15 mouse cellular contexts compared by ENCODE assay signal in the genomic region with DNA sequence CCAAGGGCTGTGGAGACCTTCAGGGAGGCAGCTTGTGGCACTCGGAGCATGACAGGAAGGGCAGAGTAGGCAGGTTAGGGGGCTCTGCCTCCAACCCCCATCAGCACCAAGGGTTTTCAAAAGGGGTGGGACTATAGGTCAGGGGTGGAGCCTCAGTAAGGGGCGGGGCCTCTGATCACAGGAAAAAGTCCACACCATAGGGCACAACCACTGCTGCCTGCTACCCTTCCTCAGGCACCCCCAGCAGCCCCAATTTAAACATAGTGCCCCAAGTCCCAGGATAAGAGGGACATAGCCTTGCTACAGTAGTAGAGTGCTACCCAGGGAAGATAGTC. TPM values are rescaled to one million over a fixed set of nuclear protein-coding genes. Genes with fewer than 3 reads are reported as not detected.
DNase-seq lines count a peak whose midpoint lies in the region; ATAC-seq lines count a peak whose summit lies in the region.
"Had no signal": no experiment of that assay in that cellular context is flagged by ENCODE, and none has a peak within 500 bp of the region (broad histone marks: within the 10 kb centered on the region; RNA-seq: fewer than 3 reads in every experiment).

No protein-coding gene starts in this region.

- peaks cover 37% of the 10 kb centered on the region for H3K4me1 ChIP-seq in kidney, embryonic 15.5 days
- peaks cover 75% of the 10 kb centered on the region for H3K4me1 ChIP-seq in liver, embryonic 13.5 days (replicated peaks)

- ATAC-seq in kidney, embryonic 15.5 days (replicated peaks; ENCODE audit: low FRiP score), result no peak
- 0 out of 2 replicates have a peak, but pooled peaks have one; percentile 19 for ATAC-seq in liver, embryonic 13.5 days (ENCODE audit: low read depth)
- ATAC-seq: CD4-positive, CD25-positive, alpha-beta regulatory T cell, adult 4 months; forebrain, embryonic 13.5 days had no signal

- WGBS in kidney, embryonic 15.5 days, result 50% methylated on average over 2 of the region's 2 CpGs
- 18% methylated on average over 2 of the region's 2 CpGs for WGBS in liver, embryonic 13.5 days (ENCODE audit: insufficient replicate concordance)

- H3K4me2 ChIP-seq in kidney, embryonic 15.5 days, result no peak overlapping the region
- H3K4me2 ChIP-seq in liver, embryonic 13.5 days, result no peak overlapping the region
- H3K4me2 ChIP-seq: forebrain, embryonic 13.5 days; heart, embryonic 15.5 days had no signal

- no peaks in the 10 kb centered on the region for H3K27me3 ChIP-seq in kidney, embryonic 15.5 days
- H3K27me3 ChIP-seq in liver, embryonic 13.5 days, result no peaks in the 10 kb centered on the region
- H3K27me3 ChIP-seq: forebrain, embryonic 13.5 days; heart, embryonic 15.5 days had no signal

- H3K27ac ChIP-seq in kidney, embryonic 15.5 days, result 0 out of 2 replicates have a peak overlapping the region, but pooled peaks have one; percentile 3
- H3K27ac ChIP-seq in liver, embryonic 13.5 days, result 0 out of 2 replicates have a peak overlapping the region, but pooled peaks have one; percentile 39
- H3K27ac ChIP-seq: forebrain, embryonic 13.5 days; heart, embryonic 15.5 days had no signal

- DNase-seq in kidney, adult 8-10 months, result no peak
- DNase-seq in A20 (ENCODE audit: low read depth, low spot score) (peak; percentile 42), ZHBTc4 (ENCODE audit: low read depth, low spot score) (peak; percentile 66)
- no peak for DNase-seq in liver, embryonic 13.5 days
- DNase-seq in cerebellum, adult 8-10 months, result no peak
- DNase-seq in lung, postnatal 36 days, result no peak
- DNase-seq: cerebellum, adult 11-12 months; gastrocnemius, postnatal 10 days; layer of hippocampus, adult 9-11 months had no signal

- H3K36me3 ChIP-seq in kidney, embryonic 15.5 days, result peaks cover 72% of the 10 kb centered on the region
- H3K36me3 ChIP-seq in liver, embryonic 13.5 days, result peaks cover 71% of the 10 kb centered on the region

- H3K4me3 ChIP-seq in kidney, embryonic 15.5 days (replicated peaks), result no peak overlapping the region
- H3K4me3 ChIP-seq in liver, embryonic 13.5 days (replicated peaks), result no peak overlapping the region
- H3K4me3 ChIP-seq: forebrain, embryonic 13.5 days; heart, embryonic 15.5 days had no signal

- H3K9me3 ChIP-seq in kidney, embryonic 15.5 days (replicated peaks), result no peaks in the 10 kb centered on the region
- no peaks in the 10 kb centered on the region for H3K9me3 ChIP-seq in liver, embryonic 13.5 days (replicated peaks)
- H3K9me3 ChIP-seq: forebrain, embryonic 13.5 days; heart, embryonic 15.5 days had no signal

- no peak overlapping the region for H3K9ac ChIP-seq in kidney, embryonic 15.5 days
- H3K9ac ChIP-seq in liver, embryonic 13.5 days, result no peak overlapping the region
- H3K9ac ChIP-seq: forebrain, embryonic 13.5 days; heart, embryonic 15.5 days had no signal

RNA-seq across cellular contexts. Expression of gene Pias4, which starts 5.4 kb away (rescaled TPM):
- 48.6 and 51.2 TPM in 2 replicates for polyA plus RNA-seq in kidney, embryonic 15.5 days (2015; fragmentation: Nextera tagmentation; extraction: Ambion mirVana)
- polyA plus RNA-seq in liver, embryonic 13.5 days (2015; fragmentation: Nextera tagmentation; extraction: Ambion mirVana), result 23.5 and 23.8 TPM in 2 replicates

RNA-seq across cellular contexts. Expression of gene Eef2, which starts 14.1 kb away (rescaled TPM):
- 563 and 597 TPM in 2 replicates for polyA plus RNA-seq in kidney, embryonic 15.5 days (2015; fragmentation: Nextera tagmentation; extraction: Ambion mirVana)
- 369 and 384 TPM in 2 replicates for polyA plus RNA-seq in liver, embryonic 13.5 days (2015; fragmentation: Nextera tagmentation; extraction: Ambion mirVana)

RNA-seq across cellular contexts. Expression of gene Dapk3, which starts 20.5 kb away (rescaled TPM):
- polyA plus RNA-seq in kidney, embryonic 15.5 days (2015; fragmentation: Nextera tagmentation; extraction: Ambion mirVana), result 41.0 and 47.9 TPM in 2 replicates
- polyA plus RNA-seq in liver, embryonic 13.5 days (2015; fragmentation: Nextera tagmentation; extraction: Ambion mirVana), result 19.3 and 20.9 TPM in 2 replicates

RNA-seq across cellular contexts. Expression of gene 4930442H23Rik, which starts 21.4 kb away (rescaled TPM):
- polyA plus RNA-seq in kidney, embryonic 15.5 days (2015; fragmentation: Nextera tagmentation; extraction: Ambion mirVana), result not detected in 2 replicates
- polyA plus RNA-seq in liver, embryonic 13.5 days (2015; fragmentation: Nextera tagmentation; extraction: Ambion mirVana), result 0.08 TPM in 1 of 2 replicates, not detected in the other
- polyA plus RNA-seq: CD4-positive, CD25-positive, alpha-beta regulatory T cell, adult 4 months; embryonic facial prominence, embryonic 11.5 days; forebrain, embryonic 13.5 days; heart, embryonic 15.5 days; lung, embryonic 16.5 days had no signal

RNA-seq across cellular contexts. Expression of gene Zbtb7a, which starts 27.3 kb away (rescaled TPM):
- 25.6 and 26.6 TPM in 2 replicates for polyA plus RNA-seq in kidney, embryonic 15.5 days (2015; fragmentation: Nextera tagmentation; extraction: Ambion mirVana)
- polyA plus RNA-seq in liver, embryonic 13.5 days (2015; fragmentation: Nextera tagmentation; extraction: Ambion mirVana), result 49.1 and 49.6 TPM in 2 replicates

Comparison
In these comparisons a context has a peak if more than half of its experiments do, and no peak if none do; other contexts are left out.
1. DNase-seq: peak in A20 (single experiment) and ZHBTc4 (single experiment); none in kidney, adult 8-10 months (0 of 2), liver, embryonic 13.5 days (single experiment), cerebellum, adult 8-10 months (single experiment) and lung, postnatal 36 days (single experiment).